Mouse (Mus musculus) T-helper 2 cell (primary cell): Measurements from ENCODE around the gene Pomc.
"Not testable (repeated sequence)": the region's sequence is repeated elsewhere in the genome, so short reads cannot be mapped to it uniquely, and the experiment has no call there.

Experiments
- in situ Hi-C: fragments of 300-600 bp; cut with MboI, MseI; formaldehyde crosslinking; loops from one replicate; pipeline ENCODE4 v1.15.1; 2025; ENCODE audit warnings: high pct_unique_total_duplicates

Gene Pomc

DNA sequence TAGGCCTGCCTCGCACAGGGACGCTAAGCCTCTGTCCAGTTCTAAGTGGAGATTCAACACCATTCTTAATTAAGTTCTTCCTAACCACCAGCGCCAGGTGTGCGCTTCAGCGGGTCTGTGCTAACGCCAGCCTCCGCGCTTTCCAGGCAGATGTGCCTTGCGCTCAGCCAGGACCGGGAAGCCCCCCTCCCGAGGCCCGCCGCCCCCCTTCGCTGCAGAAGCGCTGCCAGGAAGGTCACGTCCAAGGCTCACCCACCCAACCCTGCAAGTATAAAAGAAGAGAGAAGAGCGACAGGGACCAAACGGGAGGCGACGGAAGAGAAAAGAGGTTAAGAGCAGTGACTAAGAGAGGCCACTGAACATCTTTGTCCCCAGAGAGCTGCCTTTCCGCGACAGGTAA is at the start of gene Pomc:
Pomc (plus strand) TSS at position 301 of the 400 bp plus-strand sequence.
- in situ Hi-C loops = no loop called here

DNA sequence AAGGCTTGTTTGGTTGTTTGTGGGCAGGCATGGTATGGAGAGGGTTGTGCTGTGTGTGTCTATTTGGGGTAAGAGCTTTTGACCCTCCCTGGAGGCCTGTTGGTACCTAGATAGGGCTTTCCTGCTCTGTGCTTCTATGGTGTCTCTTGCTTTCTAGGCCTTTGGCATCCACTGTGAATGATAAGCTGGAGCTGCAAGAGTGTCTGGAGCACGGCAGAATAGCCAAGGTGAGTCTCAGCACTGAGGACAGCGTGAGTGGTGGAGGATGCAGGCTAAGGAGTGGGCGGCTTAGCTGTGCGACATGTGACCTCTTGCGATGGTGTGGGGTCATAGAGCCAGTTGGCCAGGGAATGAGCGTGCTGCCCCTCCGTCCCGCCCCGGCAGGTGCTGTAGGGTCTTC is 49.3 kb upstream of the Pomc start:
- in situ Hi-C loops = no loop called here

DNA sequence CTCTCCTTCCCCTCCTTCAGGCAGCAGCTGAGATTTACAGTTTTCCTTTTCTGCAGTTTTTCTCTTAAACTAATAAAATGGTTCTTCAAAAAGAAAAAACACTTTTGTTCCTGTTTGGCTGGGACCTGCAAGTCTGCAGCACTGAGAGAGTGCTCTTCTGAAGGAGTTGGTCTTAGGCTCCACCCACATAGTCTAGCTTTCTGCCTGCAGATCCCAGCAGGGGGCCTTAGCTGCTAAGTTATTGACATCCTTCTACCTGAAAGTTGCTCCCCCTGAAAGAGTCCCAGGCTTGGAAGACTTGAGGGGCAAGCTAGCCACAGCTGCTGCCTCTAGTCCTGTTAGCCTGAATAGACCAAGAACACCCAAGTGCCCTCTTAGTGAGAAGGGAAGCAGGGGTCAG is 48.4 kb upstream of the Pomc start:
- in situ Hi-C loops = no loop called here

DNA sequence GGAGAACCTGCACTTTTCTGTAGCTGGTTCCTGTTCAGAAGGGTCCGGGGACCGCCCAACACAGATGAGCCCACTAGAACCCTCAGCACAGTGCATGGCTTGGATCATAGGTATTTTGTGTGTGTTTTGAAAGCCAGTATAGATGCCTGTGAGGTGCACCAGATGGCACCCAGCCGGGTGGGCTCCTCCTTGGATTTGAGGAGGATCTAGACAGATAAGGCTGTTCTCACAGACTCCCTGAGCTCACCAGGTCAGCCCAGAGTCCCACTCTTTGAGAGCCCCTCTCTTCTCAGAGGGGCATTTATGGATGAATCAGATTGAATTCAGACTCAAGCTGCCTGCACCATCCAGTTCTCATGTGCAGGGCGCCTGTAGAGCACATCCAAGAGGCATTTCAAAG is 47.7 kb upstream of the Pomc start:
- in situ Hi-C loops = no loop called here

DNA sequence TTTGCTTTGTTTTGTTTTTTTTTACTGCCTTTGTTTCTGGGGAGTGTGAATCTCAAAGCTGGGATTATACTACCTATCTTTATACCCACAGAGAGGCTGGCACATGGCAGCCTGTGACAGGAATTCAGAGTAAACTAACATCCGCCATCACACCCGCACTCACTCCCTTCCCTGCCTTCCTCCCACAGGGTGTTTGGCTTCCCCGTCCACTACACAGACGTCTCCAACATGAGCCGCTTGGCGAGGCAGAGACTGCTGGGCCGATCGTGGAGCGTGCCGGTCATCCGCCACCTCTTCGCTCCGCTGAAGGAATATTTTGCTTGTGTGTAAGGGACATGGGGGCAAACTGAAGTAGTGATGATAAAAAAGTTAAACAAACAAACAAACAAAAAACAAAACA is 47.3 kb upstream of the Pomc start:
- in situ Hi-C loops = no loop called here

DNA sequence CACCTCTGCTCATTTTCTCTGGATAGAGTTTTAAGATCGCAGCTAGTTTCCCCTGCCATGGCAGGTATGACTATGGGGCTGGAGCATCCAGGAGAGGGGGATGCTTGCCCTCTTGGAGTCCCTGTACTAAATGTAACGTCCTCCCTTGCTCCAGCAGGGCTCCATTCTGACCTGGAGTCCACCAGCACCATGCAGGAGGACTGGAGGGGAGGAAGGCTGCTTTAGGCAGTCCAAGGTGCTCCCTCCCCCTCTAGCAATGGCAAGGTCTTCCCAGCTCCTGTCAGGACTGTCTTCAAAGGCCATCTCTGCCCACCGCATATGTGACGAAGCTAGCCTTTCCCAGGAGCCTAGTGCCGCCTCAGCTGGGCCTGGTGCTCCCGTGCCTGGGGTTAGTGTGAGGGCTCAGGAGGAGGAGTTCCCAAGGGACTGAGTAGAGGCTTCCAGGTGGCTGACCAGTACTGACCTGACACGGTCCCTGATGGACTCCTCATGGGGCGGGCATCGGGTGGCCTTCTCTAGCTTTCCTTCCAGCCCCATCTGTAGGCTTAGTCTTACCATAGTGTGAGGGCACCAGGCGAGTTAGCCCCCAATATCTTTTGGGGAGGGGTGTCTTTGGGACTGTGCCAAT is 44.2 kb upstream of the Pomc start:
- in situ Hi-C loops = no loop called here

DNA sequence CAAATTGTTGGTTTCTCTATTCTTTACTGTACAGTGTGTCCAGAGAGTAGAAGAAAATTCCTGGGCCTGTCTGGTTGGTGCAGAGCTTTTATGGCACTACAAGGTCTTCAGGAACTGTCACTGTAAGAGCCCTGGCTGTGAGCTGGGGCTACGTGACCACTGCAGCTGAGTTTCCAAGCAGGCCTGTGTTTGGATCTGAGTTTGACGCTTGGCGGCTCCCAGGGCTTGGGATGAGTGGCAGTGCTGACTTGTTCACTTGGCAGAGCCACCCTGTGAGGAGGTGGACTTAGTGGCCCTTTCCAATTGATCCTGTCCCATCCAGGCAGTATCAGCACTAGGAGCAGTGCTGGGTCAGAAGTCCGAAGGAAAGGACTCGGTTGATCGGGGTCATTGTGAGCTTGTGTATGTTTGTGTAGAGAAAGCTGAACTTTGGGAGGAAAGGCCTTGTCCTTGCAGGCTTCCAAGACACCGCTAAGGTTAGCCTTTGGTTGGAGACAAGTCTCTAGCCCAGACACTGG is 42.9 kb upstream of the Pomc start:
- in situ Hi-C loops = no loop called here

DNA sequence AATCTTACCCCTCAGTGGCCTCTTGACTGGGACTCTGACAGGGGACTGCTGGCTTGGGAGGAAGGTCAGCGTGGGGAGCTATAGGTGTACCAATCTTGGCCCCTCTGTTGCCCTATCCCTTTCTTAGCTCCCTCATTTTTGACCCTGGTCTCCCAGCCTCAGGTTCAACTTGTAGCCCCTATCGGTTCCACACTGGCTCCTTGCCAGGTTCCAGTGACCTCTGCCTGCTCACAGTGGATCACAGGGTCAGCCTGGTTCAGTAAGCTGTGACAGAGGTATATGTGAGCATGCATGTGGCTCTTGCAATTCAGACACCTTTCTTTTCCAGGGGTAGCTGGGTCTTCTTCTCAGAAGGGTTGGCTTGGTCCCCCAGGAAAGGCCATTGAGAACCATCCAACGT is 38.9 kb upstream of the Pomc start:
- in situ Hi-C loops = no loop called here

DNA sequence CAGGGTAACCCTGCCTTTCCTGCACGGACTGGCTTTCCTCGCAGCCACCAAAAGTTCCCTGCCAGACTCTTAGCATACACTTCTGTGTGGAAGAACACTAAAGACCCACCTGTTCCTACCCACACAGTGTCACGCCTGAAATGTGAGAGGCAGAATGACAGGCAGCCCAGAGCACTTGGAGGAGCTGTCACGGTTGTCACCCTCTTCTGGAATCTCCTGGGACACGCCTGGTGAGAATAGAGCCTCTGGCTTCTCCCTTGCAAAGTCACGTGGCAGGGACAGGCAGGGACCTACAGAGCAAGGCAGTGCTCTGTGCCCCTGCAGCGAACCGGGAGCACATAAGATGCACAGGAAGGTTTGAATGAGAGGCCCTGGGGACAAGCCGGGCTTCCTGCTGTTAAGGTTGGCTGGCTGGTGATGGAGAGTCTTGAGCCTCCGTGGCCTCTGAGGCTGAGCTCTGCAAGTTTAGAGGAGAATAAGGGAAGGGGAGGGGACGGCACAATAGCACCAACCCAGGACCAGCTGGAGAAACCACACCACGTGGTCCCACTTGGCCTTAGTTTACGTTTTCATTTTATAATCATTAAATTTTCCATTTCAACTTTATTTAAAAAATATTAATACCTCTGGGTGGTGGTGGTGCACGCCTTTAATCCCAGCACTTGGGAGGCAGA is 36.9 kb upstream of the Pomc start:
- in situ Hi-C loops = no loop called here

DNA sequence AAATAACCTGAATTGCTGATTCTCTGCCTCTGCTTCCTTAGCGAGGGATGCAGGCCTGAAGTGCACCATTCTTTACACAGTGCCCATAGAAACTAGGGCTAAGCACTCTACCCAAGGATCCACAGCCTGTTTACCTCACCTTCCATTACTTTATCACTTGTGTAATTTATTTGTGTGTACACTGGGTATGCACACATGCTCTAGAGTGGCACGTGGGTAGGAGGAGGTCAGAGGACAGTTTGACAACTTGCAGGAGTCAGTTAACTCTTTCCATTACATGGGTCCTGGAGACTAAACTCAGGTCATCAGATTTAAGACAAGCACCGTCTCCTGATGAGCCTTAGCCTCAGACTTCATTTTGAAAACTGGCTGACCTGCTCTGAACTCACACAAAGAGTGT is 36.2 kb upstream of the Pomc start:
- in situ Hi-C loops = no loop called here

DNA sequence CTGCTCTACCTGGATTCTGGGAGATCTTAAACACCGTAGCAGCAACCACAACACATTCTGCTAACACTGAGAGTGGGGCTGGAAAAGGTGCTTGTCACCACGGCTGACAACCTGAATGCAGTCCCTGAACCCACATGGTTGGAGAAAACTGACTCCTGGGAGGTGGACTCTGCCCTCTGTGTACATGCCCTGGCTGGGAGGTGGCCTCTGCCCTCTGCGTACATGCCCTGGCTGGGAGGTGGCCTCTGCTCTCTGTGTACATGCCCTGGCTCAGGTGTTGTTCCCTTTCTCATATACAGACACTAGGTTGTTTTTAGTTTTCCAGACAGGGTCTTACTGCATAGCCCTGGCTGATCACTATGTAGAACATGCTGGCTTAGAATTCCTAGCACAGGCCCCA is 35.3 kb upstream of the Pomc start:
- in situ Hi-C loops = no loop called here

DNA sequence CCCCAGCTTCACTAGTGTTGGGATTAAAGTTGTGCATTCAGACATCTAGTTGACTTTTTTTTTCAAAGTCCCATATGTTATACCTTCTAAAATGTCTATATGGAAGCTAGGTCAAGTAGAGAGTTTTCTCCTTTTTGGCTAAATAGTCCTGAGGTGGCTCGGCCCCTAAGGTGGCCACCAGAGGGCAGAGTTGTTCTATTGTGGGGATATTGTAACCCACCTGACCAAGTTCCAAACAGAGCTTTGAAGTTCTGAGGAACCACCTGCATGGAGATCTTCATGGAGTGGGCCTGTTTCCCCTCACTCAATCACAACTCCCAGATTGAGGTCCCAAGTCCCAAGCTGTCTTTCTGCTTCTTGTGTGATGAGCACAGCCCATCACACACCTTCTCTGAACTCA is 28.6 kb upstream of the Pomc start:
- in situ Hi-C loops = loop anchor here (5.0 kb wide), 1 partner anchor 151 kb away; no protein-coding TSS in a partner anchor

DNA sequence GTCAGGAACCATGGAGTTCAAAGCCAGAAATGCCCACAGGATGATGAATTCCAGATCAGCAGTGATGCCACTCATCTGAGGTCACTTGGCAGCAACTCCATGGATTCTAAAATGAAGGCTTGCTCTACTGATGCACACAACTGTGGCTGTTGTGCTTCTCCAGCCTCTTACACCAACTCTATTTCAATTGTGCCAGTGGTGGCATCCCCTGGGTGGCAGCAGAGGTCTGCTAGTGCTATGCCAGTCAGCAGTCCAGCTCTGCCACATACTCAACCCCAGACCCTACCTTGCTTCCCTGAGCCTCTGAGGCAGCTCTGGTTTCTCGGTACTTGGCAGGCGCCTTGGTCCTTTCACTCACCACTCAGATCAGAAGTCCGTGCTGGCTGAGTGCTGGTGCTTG is 25.9 kb upstream of the Pomc start:
- in situ Hi-C loops = loop anchor here (5.0 kb wide), 1 partner anchor 148 kb away; no protein-coding TSS in a partner anchor

DNA sequence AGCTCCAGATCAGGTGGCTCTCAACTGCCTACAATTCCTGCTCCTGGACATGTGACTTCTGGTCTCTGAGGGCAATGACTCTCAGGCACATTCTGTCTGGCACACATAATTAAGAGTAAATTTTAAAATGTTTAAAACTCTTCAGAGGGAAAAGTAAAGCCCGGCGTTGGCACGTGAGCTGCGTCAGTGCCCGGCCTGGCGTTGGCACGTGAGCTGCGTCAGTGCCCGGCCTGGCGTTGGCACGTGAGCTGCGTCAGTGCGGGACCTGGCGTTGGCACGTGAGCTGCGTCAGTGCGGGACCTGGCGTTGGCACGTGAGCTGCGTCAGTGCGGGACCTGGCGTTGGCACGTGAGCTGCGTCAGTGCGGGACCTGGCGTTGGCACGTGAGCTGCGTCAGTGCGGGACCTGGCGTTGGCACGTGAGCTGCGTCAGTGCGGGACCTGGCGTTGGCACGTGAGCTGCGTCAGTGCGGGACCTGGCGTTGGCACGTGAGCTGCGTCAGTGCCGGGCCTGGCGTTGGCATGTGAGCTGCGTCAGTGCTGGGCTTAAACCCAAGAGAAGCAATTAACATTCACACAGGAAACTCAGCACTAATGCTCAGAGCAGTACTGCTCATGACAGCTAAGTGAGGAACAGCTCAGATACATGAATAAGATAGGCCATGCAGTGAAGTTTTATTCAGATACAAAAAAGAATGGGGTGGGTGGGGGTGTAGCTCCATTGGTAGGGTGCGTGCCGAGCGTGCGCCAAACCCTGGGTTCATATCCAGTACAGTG is 24.5 kb upstream of the Pomc start:
- in situ Hi-C loops = not testable (repeated sequence)

DNA sequence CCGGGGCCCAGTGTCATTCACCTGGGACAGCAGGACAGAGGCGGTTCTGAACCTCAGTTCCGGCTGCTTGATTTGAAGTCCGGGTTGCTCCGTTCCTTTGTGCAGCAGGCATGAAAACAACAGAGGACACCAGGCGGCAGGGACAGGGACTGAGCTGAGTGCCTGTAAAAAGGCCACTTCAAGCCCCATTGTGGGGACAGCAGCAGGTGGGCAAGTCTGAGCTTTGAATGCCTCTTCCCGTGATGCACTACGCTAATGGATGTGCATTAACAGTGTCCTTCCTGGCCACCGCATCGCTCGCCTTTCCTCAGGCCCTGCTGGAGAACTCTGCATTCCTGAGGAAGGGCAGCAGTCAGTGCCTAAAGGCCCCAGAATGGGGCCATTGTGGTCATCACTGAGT is 12.7 kb upstream of the Pomc start:
- in situ Hi-C loops = no loop called here

DNA sequence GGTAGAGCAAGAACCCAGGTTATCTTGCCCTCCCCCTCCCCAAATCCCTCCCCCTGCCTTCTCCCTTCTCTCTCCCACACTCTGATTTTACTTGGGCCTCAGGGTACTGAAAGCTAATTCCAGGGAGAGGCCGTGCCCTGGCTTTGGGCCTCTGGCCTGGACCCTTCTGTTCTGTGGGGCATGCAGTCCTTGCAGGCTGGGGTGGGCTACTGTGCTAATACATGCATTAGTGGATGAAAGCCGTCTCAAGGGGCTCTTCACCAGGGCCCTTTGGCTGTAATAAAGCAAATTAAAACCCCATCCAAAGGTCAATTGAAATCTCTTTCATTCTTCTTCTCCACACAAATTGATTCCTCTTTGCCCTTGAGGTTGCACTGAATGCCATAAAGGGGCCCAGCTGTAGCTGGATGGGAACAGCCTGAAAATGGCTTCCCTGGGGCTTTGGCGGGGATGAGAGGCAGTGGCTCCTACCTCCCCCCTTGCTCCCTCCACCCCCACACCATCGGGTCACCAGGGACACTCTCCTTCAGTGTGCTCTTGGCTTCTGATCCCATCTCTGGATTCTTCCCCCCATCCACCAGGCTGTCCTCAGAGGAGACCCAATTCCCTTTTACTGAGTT is 10.2 kb upstream of the Pomc start:
- in situ Hi-C loops = no loop called here

DNA sequence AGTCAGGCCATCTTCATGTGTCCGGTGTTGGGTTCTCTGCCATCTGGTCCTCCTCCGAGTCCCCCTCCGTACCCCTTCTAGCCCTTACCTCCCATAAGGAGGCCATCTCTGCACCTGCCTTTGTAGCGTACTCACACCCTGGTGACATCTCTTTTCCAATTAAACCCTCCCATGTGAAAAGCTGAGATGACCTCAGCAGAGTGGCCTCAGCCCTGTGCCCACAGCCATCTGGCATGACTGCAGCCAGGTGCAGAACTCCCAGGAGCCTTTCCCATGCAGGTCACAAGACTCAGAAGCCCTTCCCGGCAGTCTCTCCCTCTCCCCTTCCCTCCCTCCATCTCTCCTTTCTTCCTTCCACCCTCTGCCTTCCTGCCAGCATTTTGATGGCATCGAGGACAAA is 7.2 kb upstream of the Pomc start:
- in situ Hi-C loops = no loop called here

DNA sequence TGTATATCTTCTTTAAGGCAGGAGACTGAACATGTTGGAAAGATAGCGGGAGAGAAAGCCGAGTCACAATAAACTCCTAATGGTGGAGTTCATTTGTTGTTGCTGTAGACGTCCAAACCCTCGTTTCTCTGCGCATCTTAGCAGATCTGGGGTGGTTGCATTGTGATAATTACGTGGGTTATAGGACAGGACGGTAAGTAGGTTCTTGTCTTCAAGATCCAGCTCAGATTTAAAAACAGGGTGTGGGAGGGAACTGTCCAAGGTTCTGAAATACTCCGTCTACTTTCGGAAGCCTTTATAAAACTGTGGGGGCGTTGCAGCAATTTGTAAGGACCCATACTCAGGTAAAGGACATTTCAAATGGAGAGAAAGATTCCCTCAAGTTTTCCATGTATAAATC is 620 bp downstream of the Pomc start:
- in situ Hi-C loops = no loop called here

DNA sequence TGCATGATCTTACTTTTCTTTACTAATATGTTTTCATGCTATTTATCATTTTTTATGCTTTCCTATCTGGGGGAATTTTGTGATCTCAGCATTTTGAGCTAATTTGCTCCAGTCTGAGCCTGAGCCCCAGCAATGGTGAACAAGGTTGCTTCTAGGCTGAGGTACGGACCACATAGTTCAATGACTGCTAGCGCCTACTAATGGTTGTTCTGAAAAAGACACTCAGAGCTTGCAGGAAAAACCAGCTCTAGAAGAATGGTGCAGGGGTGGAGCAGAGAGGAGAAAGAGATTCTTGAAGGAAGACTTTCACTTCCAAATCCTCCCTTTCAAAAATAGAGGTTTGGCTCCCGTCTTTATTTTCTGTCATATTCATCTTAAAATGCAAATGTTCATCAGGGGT is 1.6 kb downstream of the Pomc start:
- in situ Hi-C loops = no loop called here

DNA sequence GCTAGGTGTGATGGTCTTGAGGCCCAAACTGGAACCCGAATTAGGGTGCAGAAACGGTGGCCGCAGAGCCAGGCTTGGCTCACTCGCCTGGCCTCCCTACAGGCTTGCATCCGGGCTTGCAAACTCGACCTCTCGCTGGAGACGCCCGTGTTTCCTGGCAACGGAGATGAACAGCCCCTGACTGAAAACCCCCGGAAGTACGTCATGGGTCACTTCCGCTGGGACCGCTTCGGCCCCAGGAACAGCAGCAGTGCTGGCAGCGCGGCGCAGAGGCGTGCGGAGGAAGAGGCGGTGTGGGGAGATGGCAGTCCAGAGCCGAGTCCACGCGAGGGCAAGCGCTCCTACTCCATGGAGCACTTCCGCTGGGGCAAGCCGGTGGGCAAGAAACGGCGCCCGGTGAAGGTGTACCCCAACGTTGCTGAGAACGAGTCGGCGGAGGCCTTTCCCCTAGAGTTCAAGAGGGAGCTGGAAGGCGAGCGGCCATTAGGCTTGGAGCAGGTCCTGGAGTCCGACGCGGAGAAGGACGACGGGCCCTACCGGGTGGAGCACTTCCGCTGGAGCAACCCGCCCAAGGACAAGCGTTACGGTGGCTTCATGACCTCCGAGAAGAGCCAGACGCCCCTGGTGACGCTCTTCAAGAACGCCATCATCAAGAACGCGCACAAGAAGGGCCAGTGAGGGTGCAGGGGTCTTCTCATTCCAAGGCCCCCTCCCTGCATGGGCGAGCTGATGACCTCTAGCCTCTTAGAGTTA is 5.2 kb downstream of the Pomc start:
- in situ Hi-C loops = no loop called here

DNA sequence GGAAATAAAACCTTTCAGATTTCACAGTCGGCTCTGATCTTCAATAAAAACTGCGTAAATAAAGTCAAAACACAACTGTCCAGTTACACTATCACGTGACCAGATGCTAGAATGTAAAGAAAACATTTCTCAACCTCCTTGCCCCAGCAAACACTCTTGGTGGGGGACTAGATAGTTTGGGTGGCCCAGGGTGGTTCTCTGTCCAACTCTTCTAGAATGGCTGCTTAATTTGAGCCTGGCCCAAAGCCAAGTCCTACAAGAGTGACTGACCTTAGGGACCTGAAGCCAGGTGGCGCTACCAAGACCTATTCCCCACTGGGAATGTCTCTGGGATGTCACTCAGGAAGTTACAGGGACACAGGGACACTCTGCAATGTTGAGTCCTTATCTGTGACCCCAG is 5.8 kb downstream of the Pomc start:
- in situ Hi-C loops = no loop called here

DNA sequence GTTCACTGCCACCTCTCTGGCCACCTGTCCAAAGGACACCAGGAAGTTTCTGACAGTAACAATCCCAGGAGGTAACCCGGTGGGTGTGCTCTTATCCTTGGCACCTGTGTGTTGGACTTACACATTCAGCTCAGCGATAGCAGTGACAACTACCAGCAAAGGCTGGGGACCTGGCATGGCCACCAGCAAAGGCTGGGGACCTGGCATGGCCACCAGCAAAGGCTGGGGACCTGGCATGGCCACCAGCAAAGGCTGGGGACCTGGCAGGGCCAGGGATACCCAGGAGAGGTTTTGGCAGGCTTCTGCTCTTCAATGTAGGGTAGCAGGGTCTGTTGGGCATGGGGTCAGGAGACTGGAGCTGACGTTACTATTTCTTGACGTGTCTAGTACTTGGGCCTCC is 12.4 kb downstream of the Pomc start:
- in situ Hi-C loops = no loop called here
